Mouse (Mus musculus) midbrain, embryonic 13.5 days (tissue): ENCODE results near the gene Fam213a. TPM values are rescaled to one million over a fixed set of nuclear protein-coding genes. Genes with fewer than 3 reads are reported as not detected.
A peak's percentile ranks its signal among the peaks of the same experiment; 100 is the strongest.

Source experiments
- ATAC-seq: fragments of 200-750 bp; cut with Nextera tagmentation; 2 replicates; pipeline ENCODE4 v1.8.0; 2017; ENCODE audit warnings: mild to moderate bottlenecking, moderate TSS enrichment, moderate library complexity
- H3K27ac ChIP-seq: fragments of 300-500 bp; sonication (generic); 2 replicates; pipeline ENCODE4 v1.5.1; 2015; ENCODE audit warnings: inconsistent platforms, mild to moderate bottlenecking, moderate library complexity
- H3K27me3 ChIP-seq: fragments of 300-500 bp; sonication (generic); 2 replicates; pipeline ENCODE4 v1.6.1; 2015; ENCODE audit warnings: mild to moderate bottlenecking, inconsistent platforms
- H3K36me3 ChIP-seq: fragments of 300-500 bp; sonication (generic); 2 replicates; pipeline ENCODE4 v1.6.1; 2015; ENCODE audit warnings: mild to moderate bottlenecking, inconsistent platforms
- H3K4me1 ChIP-seq: fragments of 300-500 bp; sonication (generic); replicated peaks from 2 replicates; pipeline ENCODE4 v1.6.1; 2015; ENCODE audit warnings: inconsistent platforms
- H3K4me2 ChIP-seq: fragments of 300-500 bp; sonication (generic); replicated peaks from 2 replicates; pipeline ENCODE4 v1.6.1; 2015; ENCODE audit warnings: moderate library complexity, mild to moderate bottlenecking, inconsistent platforms
- H3K4me3 ChIP-seq: fragments of 300-500 bp; sonication (generic); replicated peaks from 2 replicates; pipeline ENCODE4 v1.5.1; 2015; ENCODE audit warnings: mild to moderate bottlenecking, inconsistent platforms
- H3K9ac ChIP-seq: fragments of 300-500 bp; sonication (generic); replicated peaks from 2 replicates; pipeline ENCODE4 v1.6.1; 2015; ENCODE audit warnings: mild to moderate bottlenecking, inconsistent platforms
- H3K9me3 ChIP-seq: fragments of 300-500 bp; sonication (generic); 2 replicates; pipeline ENCODE4 v1.6.1; 2016; ENCODE audit warnings: mild to moderate bottlenecking, inconsistent platforms
- WGBS: fragments of 180-500 bp; shearing (Covaris S2); methylation state at CpG from one replicate; pipeline ENCODE4 v1.1.7; 2015; 5-methylcytosine and 5-hydroxymethylcytosine counted together
- polyA plus RNA-seq: library from polyadenylated mRNA; unstranded; fragments of >200 nt; fragmentation: Nextera tagmentation; extraction: Ambion mirVana; gene quantifications from 2 replicates; pipeline ENCODE4 v1.2.1, GENCODE M21; 2015

Fam213a gene
- polyA plus RNA-seq, 1 experiment from 2014 or later: 67.2 TPM

GRCm38 (mm10) chr14:41000801-41001200, 12.8 kb downstream of the Fam213a start:
- peaks cover 17% of the 10 kb centered on the region for H3K4me1 ChIP-seq
- no peak for ATAC-seq
- 92% methylated on average over 4 of the region's 4 CpGs for WGBS
- no peak overlapping the region for H3K9ac ChIP-seq
- H3K4me3 ChIP-seq: no peak overlapping the region
- no peak overlapping the region for H3K4me2 ChIP-seq
- peaks cover 44% of the 10 kb centered on the region for H3K36me3 ChIP-seq
- H3K27ac ChIP-seq: no peak overlapping the region
- no peaks in the 10 kb centered on the region; the same call in 1 of the 2 replicates for H3K27me3 ChIP-seq
- H3K9me3 ChIP-seq: no peaks in the 10 kb centered on the region

- no peak overlapping the region for H3K27ac ChIP-seq
- no peak overlapping the region for H3K9ac ChIP-seq
- H3K27me3 ChIP-seq: no peaks in the 10 kb centered on the region; the same call in 1 of the 2 replicates
- H3K9me3 ChIP-seq: no peaks in the 10 kb centered on the region
- no peak overlapping the region for H3K4me2 ChIP-seq
- H3K36me3 ChIP-seq: peaks cover 44% of the 10 kb centered on the region
- H3K4me3 ChIP-seq: no peak overlapping the region
- no peak for ATAC-seq
- peaks cover 17% of the 10 kb centered on the region for H3K4me1 ChIP-seq
- WGBS: 84% methylated on average over 7 of the region's 7 CpGs
These were observed 13.5 kb downstream of the Fam213a start for GRCm38 (mm10) chr14:40999904-41000645.

GRCm38 (mm10) chr14:40996171-40996570, 17.4 kb downstream of the Fam213a start:
- no peaks in the 10 kb centered on the region for H3K27me3 ChIP-seq
- H3K4me1 ChIP-seq: no peaks in the 10 kb centered on the region
- no peak overlapping the region for H3K4me2 ChIP-seq
- no peak for ATAC-seq
- no peaks in the 10 kb centered on the region for H3K9me3 ChIP-seq
- H3K36me3 ChIP-seq: peaks cover 49% of the 10 kb centered on the region
- H3K27ac ChIP-seq: no peak overlapping the region
- WGBS: 83% methylated on average over 3 of the region's 3 CpGs
- no peak overlapping the region for H3K9ac ChIP-seq
- no peak overlapping the region for H3K4me3 ChIP-seq

- no peak overlapping the region for H3K27ac ChIP-seq
- H3K9ac ChIP-seq: no peak overlapping the region
- H3K36me3 ChIP-seq: peaks cover 23% of the 10 kb centered on the region
- H3K27me3 ChIP-seq: no peaks in the 10 kb centered on the region
- H3K4me2 ChIP-seq: no peak overlapping the region
- H3K4me3 ChIP-seq: no peak overlapping the region
- H3K4me1 ChIP-seq: no peaks in the 10 kb centered on the region
- 87% methylated on average over 6 of the region's 6 CpGs for WGBS
- H3K9me3 ChIP-seq: no peaks in the 10 kb centered on the region
- ATAC-seq: no peak
These were observed 21.1 kb downstream of the Fam213a start for GRCm38 (mm10) chr14:40992464-40992863.

- Histone ChIP-seq H3K9me3 (no peaks in the 10 kb centered on the region), H3K4me1 (no peaks in the 10 kb centered on the region), H3K4me3 (no peak overlapping the region), H3K27me3 (no peaks in the 10 kb centered on the region), H3K36me3 (peaks cover 3% of the 10 kb centered on the region; the same call in 1 of the 2 replicates), H3K4me2 (no peak overlapping the region), H3K9ac (no peak overlapping the region), H3K27ac (no peak overlapping the region)
- no peak for ATAC-seq
- 88% methylated on average over 5 of the region's 5 CpGs for WGBS
These were observed 24.8 kb downstream of the Fam213a start for GRCm38 (mm10) chr14:40988780-40989179.

- Histone ChIP-seq H3K27me3 (no peaks in the 10 kb centered on the region), H3K36me3 (no peaks in the 10 kb centered on the region), H3K4me2 (no peak overlapping the region), H3K4me1 (no peaks in the 10 kb centered on the region), H3K9ac (no peak overlapping the region), H3K4me3 (no peak overlapping the region), H3K27ac (no peak overlapping the region), H3K9me3 (no peaks in the 10 kb centered on the region)
- no peak for ATAC-seq
- WGBS: 88% methylated on average over 2 of the region's 2 CpGs
These were observed 26.4 kb downstream of the Fam213a start for GRCm38 (mm10) chr14:40987184-40987583.

GRCm38 (mm10) chr14:40985635-40986034, 28.0 kb downstream of the Fam213a start:
- H3K36me3 ChIP-seq: no peaks in the 10 kb centered on the region
- no peaks in the 10 kb centered on the region for H3K9me3 ChIP-seq
- H3K4me3 ChIP-seq: no peak overlapping the region
- ATAC-seq: no peak
- H3K9ac ChIP-seq: no peak overlapping the region
- no peak overlapping the region for H3K27ac ChIP-seq
- H3K4me1 ChIP-seq: no peaks in the 10 kb centered on the region
- H3K4me2 ChIP-seq: no peak overlapping the region
- H3K27me3 ChIP-seq: no peaks in the 10 kb centered on the region
- WGBS: 92% methylated on average over 4 of the region's 4 CpGs

GRCm38 (mm10) chr14:40979723-40980122, 33.9 kb downstream of the Fam213a start:
- Histone ChIP-seq H3K9ac (no peak overlapping the region), H3K4me2 (no peak overlapping the region), H3K9me3 (no peaks in the 10 kb centered on the region), H3K27ac (no peak overlapping the region), H3K4me3 (no peak overlapping the region), H3K36me3 (no peaks in the 10 kb centered on the region), H3K27me3 (no peaks in the 10 kb centered on the region), H3K4me1 (0 out of 2 replicates have a peak, but pooled peaks cover 2% of the 10 kb centered on the region)
- no peak for ATAC-seq
- 56% methylated on average over 1 of the region's 1 CpGs for WGBS

- WGBS: 47% methylated on average over 4 of the region's 4 CpGs
- Histone ChIP-seq H3K27ac (no peak overlapping the region), H3K4me3 (no peak overlapping the region), H3K9me3 (no peaks in the 10 kb centered on the region), H3K9ac (no peak overlapping the region), H3K4me2 (no peak overlapping the region), H3K36me3 (no peaks in the 10 kb centered on the region), H3K4me1 (0 out of 2 replicates have a peak, but pooled peaks cover 2% of the 10 kb centered on the region), H3K27me3 (no peaks in the 10 kb centered on the region)
- peak; percentile 81 for ATAC-seq
These were observed 34.6 kb downstream of the Fam213a start for GRCm38 (mm10) chr14:40979002-40979401.

- H3K27ac ChIP-seq: no peak overlapping the region
- 68% methylated on average over 6 of the region's 6 CpGs for WGBS
- no peak overlapping the region for H3K4me2 ChIP-seq
- H3K4me3 ChIP-seq: no peak overlapping the region
- H3K27me3 ChIP-seq: no peaks in the 10 kb centered on the region
- H3K9ac ChIP-seq: no peak overlapping the region
- 0 out of 2 replicates have a peak, but pooled peaks cover 2% of the 10 kb centered on the region for H3K4me1 ChIP-seq
- no peaks in the 10 kb centered on the region for H3K9me3 ChIP-seq
- no peaks in the 10 kb centered on the region for H3K36me3 ChIP-seq
- peak; percentile 76 for ATAC-seq
These were observed 38.4 kb downstream of the Fam213a start for GRCm38 (mm10) chr14:40975127-40975721.

- no peak overlapping the region for H3K4me3 ChIP-seq
- H3K27me3 ChIP-seq: no peaks in the 10 kb centered on the region
- H3K4me2 ChIP-seq: peak overlapping the region; percentile 91; the same call in 1 of the 2 replicates
- no peak overlapping the region for H3K9ac ChIP-seq
- 77% methylated on average over 2 of the region's 2 CpGs for WGBS
- H3K9me3 ChIP-seq: no peaks in the 10 kb centered on the region
- H3K36me3 ChIP-seq: no peaks in the 10 kb centered on the region
- H3K4me1 ChIP-seq: peaks cover 28% of the 10 kb centered on the region
- peak overlapping the region; percentile 89; the same call in 1 of the 2 replicates for H3K27ac ChIP-seq
- ATAC-seq: no peak
These were observed 45.5 kb downstream of the Fam213a start for GRCm38 (mm10) chr14:40968051-40968450.

- Histone ChIP-seq H3K9me3 (no peaks in the 10 kb centered on the region), H3K9ac (peak overlapping the region; percentile 91), H3K36me3 (no peaks in the 10 kb centered on the region), H3K27ac (peak overlapping the region; percentile 89), H3K4me3 (peak overlapping the region; percentile 91), H3K4me2 (peak overlapping the region; percentile 91), H3K27me3 (no peaks in the 10 kb centered on the region), H3K4me1 (peaks cover 33% of the 10 kb centered on the region)
- 3% methylated on average over 6 of the region's 6 CpGs for WGBS
- ATAC-seq: peak; percentile 1; the same call in 1 of the 2 replicates
These were observed 46.0 kb downstream of the Fam213a start for GRCm38 (mm10) chr14:40967598-40967900.
